Mouse (Mus musculus) testis, adult 2 months (tissue): ENCODE results near the gene Tmcc3.

Experiments
- CTCF ChIP-seq: fragments of 200-500 bp; IDR thresholded peaks from 2 replicates; pipeline ENCODE4 v1.5.1; 2012; ENCODE audit warnings: low read depth, mild to moderate bottlenecking, inconsistent platforms, low read length, moderate library complexity; ENCODE audit not compliant: control insufficient read depth, insufficient read depth, insufficient replicate concordance
- POLR2A ChIP-seq: fragments of 200-500 bp; IDR thresholded peaks from 2 replicates; pipeline ENCODE4 v1.6.1; 2012; ENCODE audit warnings: low read depth, mild to moderate bottlenecking, inconsistent platforms, low read length, moderate library complexity; ENCODE audit not compliant: control insufficient read depth

GRCm38 (mm10) chr10:94442725-94443124, 131.0 kb downstream of the Tmcc3 start:
- TF ChIP-seq CTCF (no peak), POLR2A (no peak)
